Mouse (Mus musculus) frontal cortex, postnatal 36 days (tissue): ENCODE data around the gene Sult2a5.

ENCODE experiments used
- DNase-seq, 2 experiments: peaks; one replicate each; pipeline ENCODE4 v3.0.0; 2022; ENCODE audit warnings: low spot score in 2 of 2

The Sult2a5 gene

GRCm38 (mm10) chr7:13623667-13624066 is at the start of gene Sult2a5:
Gene Sult2a5, plus strand, starts transcription at chr7:13623967.
- no peak for DNase-seq
